Mouse (Mus musculus) liver, postnatal 0 days (tissue): ENCODE results near the gene Abt1.

ENCODE experiments used
- CTCF ChIP-seq: sonication (generic); IDR thresholded peaks from 2 replicates; pipeline ENCODE4 v1.5.1; 2016; ENCODE audit warnings: antibody characterized with exemption, low read depth
- EP300 ChIP-seq: IDR thresholded peaks from 2 replicates; pipeline ENCODE4 v1.6.1; 2016; ENCODE audit warnings: antibody characterized with exemption, low read depth, mild to moderate bottlenecking

DNA sequence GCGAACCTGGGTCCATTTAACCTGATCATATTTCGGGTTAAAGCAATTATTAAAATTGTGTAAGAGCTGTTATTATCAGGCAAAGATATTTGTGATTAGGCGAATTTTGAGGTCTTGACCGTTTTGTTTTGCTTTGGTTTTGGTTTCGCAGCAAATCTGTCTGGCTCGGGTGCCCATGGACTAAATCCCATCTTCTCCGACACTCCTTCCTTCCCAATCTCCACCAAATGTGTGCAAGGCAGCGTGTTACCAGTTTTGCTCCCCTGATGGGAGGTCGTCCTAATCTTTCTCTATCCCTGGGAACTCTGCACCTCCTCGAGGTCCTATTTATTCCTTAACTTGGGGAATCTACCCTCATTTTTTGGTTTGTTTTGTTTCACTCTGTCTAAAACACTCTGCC, 21.5 kb upstream of the Abt1 start:
- TF ChIP-seq CTCF = no peak
- TF ChIP-seq EP300 = no peak
